Mouse (Mus musculus) heart, adult 2 months (tissue): ENCODE data around the gene Nudt19.
A peak's percentile ranks its signal among the peaks of the same experiment; 100 is the strongest.

ENCODE experiments used
- CTCF ChIP-seq: fragments of 200-600 bp; IDR thresholded peaks from 2 replicates; pipeline ENCODE4 v1.8.1; 2022; ENCODE audit warnings: antibody characterized with exemption, mild to moderate bottlenecking, moderate library complexity
- EP300 ChIP-seq: fragments of 200-500 bp; IDR thresholded peaks from 2 replicates; pipeline ENCODE4 v1.6.1; 2011; ENCODE audit warnings: low read depth, low read length, control low read depth; ENCODE audit not compliant: insufficient read depth
- POLR2A ChIP-seq: fragments of 200-500 bp; IDR thresholded peaks from 2 replicates; pipeline ENCODE4 v1.6.1; 2011; ENCODE audit warnings: mild to moderate bottlenecking, low read depth, low read length, control low read depth; ENCODE audit not compliant: insufficient read depth

DNA sequence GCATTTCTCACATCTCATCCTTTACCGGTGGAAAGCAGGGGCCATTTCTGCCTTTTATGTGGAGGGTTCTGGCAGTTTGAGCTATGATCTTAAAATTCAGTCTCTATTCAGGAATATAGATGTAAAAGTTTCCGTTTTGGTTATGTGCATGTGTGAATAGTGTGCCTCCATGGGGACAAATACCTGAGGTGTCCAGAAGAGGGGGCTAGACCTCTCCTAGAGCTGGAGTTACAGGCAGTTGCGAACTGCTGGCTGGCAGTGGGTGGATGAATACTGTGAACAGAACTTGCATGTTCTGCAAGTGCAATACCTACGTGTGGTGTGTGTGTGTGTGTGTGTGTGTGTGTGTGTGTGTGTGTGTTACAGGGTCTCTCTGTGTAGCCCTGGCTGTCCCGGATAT is 26.6 kb upstream of the Nudt19 start:
- peak; percentile 16; the same call in 1 of the 2 replicates for TF ChIP-seq CTCF
- no peak for TF ChIP-seq POLR2A
- no peak for TF ChIP-seq EP300
